Mouse (Mus musculus) ES-E14 (cell line): ENCODE data around the gene Myo19. TPM values are rescaled to one million over a fixed set of nuclear protein-coding genes. Genes with fewer than 3 reads are reported as not detected.

Experiments
- DNase-seq: peaks from one replicate; pipeline ENCODE4 v3.0.0-alpha.2; 2013; ENCODE audit warnings: low read depth, low spot score
- H3K27ac ChIP-seq: 2 replicates; pipeline ENCODE4 v1.5.1; 2012; ENCODE audit warnings: low read depth, mild to moderate bottlenecking, low read length, moderate library complexity, mixed read lengths; ENCODE audit not compliant: poor library complexity, insufficient read depth, severe bottlenecking
- H3K36me3 ChIP-seq: 2 replicates; pipeline ENCODE4 v1.6.1; 2012; ENCODE audit warnings: mild to moderate bottlenecking, low read length, moderate library complexity, mixed read lengths; ENCODE audit not compliant: control insufficient read depth, poor library complexity, insufficient read depth, severe bottlenecking
- H3K4me1 ChIP-seq, 2 experiments: fragments of 150-350 bp in 1 of 2; sonication (generic) in 1 of 2; 2 replicates each; pipeline ENCODE4 v1.6.1; 2012; ENCODE audit warnings: low read length in 2 of 2, mild to moderate bottlenecking in 1 of 2, mixed read lengths in 1 of 2; ENCODE audit not compliant: control insufficient read depth in 2 of 2, insufficient read depth in 2 of 2, poor library complexity in 1 of 2
- H3K4me3 ChIP-seq, 2 experiments: fragments of 150-350 bp in 1 of 2; sonication (generic) in 1 of 2; 2 replicates each; pipeline ENCODE4 v1.5.1; 2012; ENCODE audit warnings: low read length in 2 of 2, low read depth in 1 of 2, mild to moderate bottlenecking in 1 of 2, mixed read lengths in 1 of 2; ENCODE audit not compliant: insufficient read depth in 1 of 2, poor library complexity in 1 of 2, severe bottlenecking in 1 of 2
- H3K9ac ChIP-seq: 2 replicates; pipeline ENCODE4 v1.6.1; 2012; ENCODE audit warnings: low read depth, mild to moderate bottlenecking, low read length, mixed read lengths; ENCODE audit not compliant: poor library complexity, insufficient read depth, severe bottlenecking
- H3K9me3 ChIP-seq: fragments of 150-350 bp; sonication (generic); 2 replicates; pipeline ENCODE4 v1.6.1; 2012; ENCODE audit warnings: low read depth, mild to moderate bottlenecking, low read length; ENCODE audit not compliant: control insufficient read depth, insufficient read depth
- CHD2 ChIP-seq: IDR thresholded peaks from 2 replicates; pipeline ENCODE4 v1.6.1; 2014; ENCODE audit warnings: mild to moderate bottlenecking, low read depth, low read length, inconsistent platforms
- HCFC1 ChIP-seq: IDR thresholded peaks from 2 replicates; pipeline ENCODE4 v1.6.1; 2012; ENCODE audit warnings: low read length, inconsistent platforms, borderline replicate concordance; ENCODE audit not compliant: insufficient read depth
- MAFK ChIP-seq: IDR thresholded peaks from 2 replicates; pipeline ENCODE4 v1.6.1; 2014; ENCODE audit warnings: mild to moderate bottlenecking, low read depth, low read length, inconsistent platforms; ENCODE audit not compliant: insufficient read depth
- ZC3H11A ChIP-seq: IDR thresholded peaks from 2 replicates; pipeline ENCODE4 v1.6.1; 2012; ENCODE audit warnings: low read depth, mild to moderate bottlenecking, inconsistent platforms, low read length, borderline replicate concordance
- ZNF384 ChIP-seq: IDR thresholded peaks from 2 replicates; pipeline ENCODE4 v1.6.1; 2012; ENCODE audit warnings: low read depth, low read length, inconsistent platforms
- in situ Hi-C, 2 experiments: fragments of 600-800 bp; cut with MboI; formaldehyde crosslinking; loops; one replicate each; pipeline ENCODE4 v1.15.1; 2025; ENCODE audit warnings: low sequenced_read_pairs in 2 of 2, inconsistent platforms in 1 of 2; ENCODE audit not compliant: unreplicated experiment in 2 of 2
- total RNA-seq: library from RNA; depleted of rRNA; stranded (reverse); fragments of 300-350 nt; gene quantifications from 2 replicates; pipeline ENCODE4 v1.2.3, GENCODE M21; 2012; rRNA removed

The Myo19 gene
- total RNA-seq = 16.2 and 20.2 TPM in 2 replicates

DNA sequence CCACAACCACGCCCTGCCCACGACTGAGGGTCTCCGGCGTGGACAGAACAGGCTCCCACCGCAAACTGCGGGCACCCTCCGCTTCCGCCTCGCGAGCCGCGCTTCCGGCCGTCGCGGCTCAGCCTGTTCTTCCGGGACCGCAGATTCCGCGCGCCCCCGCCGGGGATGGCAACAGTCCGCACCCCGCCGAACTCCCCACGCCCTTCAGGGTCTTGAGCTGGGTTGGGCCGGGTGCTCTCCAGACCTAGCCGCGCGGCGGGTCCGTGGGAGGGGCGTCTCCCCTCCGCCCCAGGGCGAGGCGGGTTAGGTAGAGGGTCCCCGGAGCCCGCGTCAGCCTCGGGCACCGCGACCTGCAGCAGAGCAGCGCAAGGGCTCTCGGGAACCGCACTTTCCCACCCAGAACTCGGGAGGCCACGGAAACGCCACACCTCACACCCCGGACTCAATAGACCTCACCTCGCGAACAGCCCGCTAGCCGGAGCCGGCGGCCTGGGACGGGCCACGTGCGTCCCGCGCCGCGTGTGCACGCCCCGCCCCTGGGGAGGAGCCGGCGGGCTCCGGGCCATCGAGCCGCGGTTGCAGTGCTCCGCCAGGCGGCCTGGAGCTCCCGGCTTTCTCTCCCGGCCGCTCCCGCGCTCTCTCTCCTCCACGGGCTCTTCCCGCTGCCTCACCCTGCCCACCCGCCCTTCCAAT, at the start of gene Myo19, which contains the start of gene Pigw:
Gene Myo19 (plus strand): TSS at position 377 of the 693 bp plus-strand sequence.
Gene Pigw (minus strand): TSS at position 514 of the 693 bp plus-strand sequence.
- TF ChIP-seq ZC3H11A = peak; percentile 57; the same call in 1 of the 2 replicates
- no peak for TF ChIP-seq ZNF384
- peak; percentile 63 for DNase-seq
- peaks cover 0 to 7% of the 10 kb centered on the region in 2 experiments; a peak in 1 of 4 replicates for H3K4me1 ChIP-seq
- in situ Hi-C loops = no loop called here
- H3K36me3 ChIP-seq = peaks cover 4% of the 10 kb centered on the region; the same call in 1 of the 2 replicates
- peak within 1 kb of the TSS; percentile 85 for H3K27ac ChIP-seq
- H3K4me3 ChIP-seq = peak within 1 kb of the TSS; percentile 89 to 94
- H3K9me3 ChIP-seq = no peaks in the 10 kb centered on the region
- peak within 1 kb of the TSS; percentile 98 for H3K9ac ChIP-seq

DNA sequence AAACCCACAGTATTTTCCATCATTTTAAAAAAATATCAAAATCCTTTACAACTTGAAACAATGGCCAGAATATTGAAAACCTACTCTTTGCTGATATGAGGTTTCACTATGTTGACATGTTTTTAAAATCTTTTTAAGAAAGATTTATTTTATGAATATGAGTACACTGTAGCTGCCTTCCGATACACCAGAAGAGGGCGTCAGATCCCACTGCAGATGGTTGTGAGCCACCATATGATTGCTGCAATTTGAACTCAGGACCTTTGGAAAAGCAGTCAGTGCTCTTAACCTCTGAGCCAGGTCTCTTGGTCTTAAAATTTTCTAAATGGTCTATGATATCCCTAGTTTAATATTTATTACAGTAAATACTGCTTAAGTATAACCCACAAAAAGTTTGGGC, 40.6 kb upstream of the Myo19 start:
- no peak for DNase-seq
- Histone ChIP-seq H3K36me3 (peaks cover 8% of the 10 kb centered on the region), H3K4me3 (no peak overlapping the region), H3K9me3 (no peaks in the 10 kb centered on the region), H3K9ac (no peak overlapping the region), H3K4me1 (peaks cover 0 to 2% of the 10 kb centered on the region in 2 experiments; a peak in 2 of 4 replicates), H3K27ac (no peak overlapping the region)
- TF ChIP-seq ZC3H11A (no peak), HCFC1 (no peak), CHD2 (no peak), ZNF384 (no peak), MAFK (no peak)
- in situ Hi-C loops = no loop called here

DNA sequence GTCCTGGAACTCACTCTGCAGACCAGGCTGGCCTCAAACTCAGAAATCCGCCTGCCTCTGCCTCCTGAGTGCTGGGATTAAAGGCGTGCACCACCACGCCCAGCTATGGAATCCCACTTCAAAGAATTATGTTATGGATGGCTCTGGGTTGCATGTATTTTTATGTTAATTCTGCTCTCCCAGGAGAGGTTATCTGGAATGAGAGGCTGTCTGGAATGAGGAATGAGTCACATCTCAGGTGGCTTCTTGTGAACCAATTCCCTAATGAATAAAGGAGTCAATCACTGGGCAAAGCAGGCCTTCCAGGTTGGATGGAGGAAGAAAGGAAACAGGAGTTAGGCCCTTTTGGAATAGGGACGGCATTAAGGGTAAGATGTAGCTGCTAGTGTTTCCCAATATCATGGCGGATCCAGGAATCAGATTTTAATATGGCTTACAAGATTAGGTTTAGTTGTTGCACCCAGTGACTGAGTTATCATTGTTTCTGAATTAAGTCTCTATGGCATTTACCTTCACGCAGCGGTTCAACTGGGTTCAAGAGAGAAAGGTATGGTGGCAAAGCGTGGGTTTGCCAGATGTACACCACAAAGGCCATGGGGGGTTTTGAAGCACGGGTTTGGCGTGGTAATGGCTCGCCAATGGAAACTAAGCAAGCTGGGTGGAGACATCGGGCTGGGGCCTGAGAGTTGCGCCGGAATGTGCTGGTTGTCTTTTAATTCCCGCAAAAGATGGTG, 33.0 kb upstream of the Myo19 start:
- Histone ChIP-seq H3K9me3 (no peaks in the 10 kb centered on the region), H3K4me1 (peaks cover 4% of the 10 kb centered on the region in 2 experiments; a peak in 3 of 4 replicates), H3K27ac (peak overlapping the region; percentile 98), H3K36me3 (peaks cover 3% of the 10 kb centered on the region), H3K9ac (peak overlapping the region; percentile 70), H3K4me3 (peak overlapping the region; percentile 4 to 19; a peak in 2 of 4 replicates)
- in situ Hi-C loops = no loop called here
- TF ChIP-seq CHD2 = no peak
- TF ChIP-seq ZC3H11A = no peak
- no peak for TF ChIP-seq ZNF384
- peak; percentile 46 for DNase-seq

GRCm38 (mm10) chr11:84847475-84848090, 32.4 kb upstream of the Myo19 start:
- H3K4me3 ChIP-seq = 0 out of 4 replicates have a peak overlapping the region, but pooled peaks of 1 of the 2 experiments have one; percentile 4
- peak overlapping the region; percentile 98 for H3K27ac ChIP-seq
- H3K9ac ChIP-seq = peak overlapping the region; percentile 70; the same call in 1 of the 2 replicates
- H3K36me3 ChIP-seq = peaks cover 3% of the 10 kb centered on the region
- in situ Hi-C loops = no loop called here
- peaks cover 4% of the 10 kb centered on the region in 2 experiments; a peak in 3 of 4 replicates for H3K4me1 ChIP-seq
- peak; percentile 60 for DNase-seq
- no peak for TF ChIP-seq ZC3H11A
- no peak for TF ChIP-seq ZNF384
- no peak for TF ChIP-seq CHD2
- no peak for TF ChIP-seq HCFC1
- TF ChIP-seq MAFK = no peak
- no peaks in the 10 kb centered on the region for H3K9me3 ChIP-seq
